Mouse (Mus musculus) layer of hippocampus, postnatal 25 days (tissue): ENCODE results near the gene Slc22a5. TPM values are rescaled to one million over a fixed set of nuclear protein-coding genes. Genes with fewer than 3 reads are reported as not detected.
"Not testable (repeated sequence)": the region's sequence is repeated elsewhere in the genome, so short reads cannot be mapped to it uniquely, and the experiment has no call there.

Experiments used
- DNase-seq, 2 experiments: peaks; one replicate each; pipeline ENCODE4 v3.0.0; 2022; ENCODE audit warnings: mixed read lengths in 2 of 2, low spot score in 1 of 2; ENCODE audit errors: extremely low spot score in 1 of 2
- total RNA-seq, 2 experiments: library from RNA; stranded (reverse); gene quantifications; 2 replicates each; pipeline ENCODE4 v1.2.3; 2021

Slc22a5 gene
- total RNA-seq = 10 to 100 TPM in 1 of 2 experiments, 1 to 10 TPM in 1; 9.9 to 14.4 TPM

GRCm38 (mm10) chr11:53891505-53892451 is at the start of gene Slc22a5:
TSS of gene Slc22a5 (minus strand) at chr11:53891660.
- peak; percentile 85 to 94 for DNase-seq

- DNase-seq = not testable (repeated sequence)
Observed at GRCm38 (mm10) chr11:53931944-53932318, 40.5 kb upstream of the Slc22a5 start.

- DNase-seq = peak; percentile 53 to 70
Observed at GRCm38 (mm10) chr11:53931091-53931943, 39.9 kb upstream of the Slc22a5 start.

- no peak for DNase-seq
Observed at GRCm38 (mm10) chr11:53929741-53930140, 38.3 kb upstream of the Slc22a5 start.

GRCm38 (mm10) chr11:53928585-53928984 is 37.1 kb upstream of the Slc22a5 start:
- DNase-seq = no peak

GRCm38 (mm10) chr11:53926303-53926702 is 34.8 kb upstream of the Slc22a5 start:
- no peak for DNase-seq

- DNase-seq = no peak
Observed at GRCm38 (mm10) chr11:53918851-53919250, 27.4 kb upstream of the Slc22a5 start.

- DNase-seq = no peak
Observed at GRCm38 (mm10) chr11:53911011-53911410, 19.6 kb upstream of the Slc22a5 start.

- no peak for DNase-seq
Observed at GRCm38 (mm10) chr11:53908686-53909085, 17.2 kb upstream of the Slc22a5 start.

GRCm38 (mm10) chr11:53904534-53904925 is 13.1 kb upstream of the Slc22a5 start:
- DNase-seq = no peak

- DNase-seq = no peak
Observed at GRCm38 (mm10) chr11:53903781-53904533, 12.5 kb upstream of the Slc22a5 start.

GRCm38 (mm10) chr11:53902741-53903140 is 11.3 kb upstream of the Slc22a5 start:
- no peak for DNase-seq

- DNase-seq = no peak
Observed at GRCm38 (mm10) chr11:53900991-53901390, 9.5 kb upstream of the Slc22a5 start.

GRCm38 (mm10) chr11:53899981-53900380 is 8.5 kb upstream of the Slc22a5 start:
- DNase-seq = no peak

GRCm38 (mm10) chr11:53899004-53899403 is 7.5 kb upstream of the Slc22a5 start:
- DNase-seq = no peak

- DNase-seq = no peak
Observed at GRCm38 (mm10) chr11:53896935-53897334, 5.5 kb upstream of the Slc22a5 start.

- DNase-seq = no peak
Observed at GRCm38 (mm10) chr11:53893451-53893850, 2.0 kb upstream of the Slc22a5 start.

GRCm38 (mm10) chr11:53892716-53893416 is 1.4 kb upstream of the Slc22a5 start:
- no peak for DNase-seq

- no peak for DNase-seq
Observed at GRCm38 (mm10) chr11:53890906-53891504, 455 bp downstream of the Slc22a5 start.
